Mouse (Mus musculus): ENCODE data around the gene March9.

DNA sequence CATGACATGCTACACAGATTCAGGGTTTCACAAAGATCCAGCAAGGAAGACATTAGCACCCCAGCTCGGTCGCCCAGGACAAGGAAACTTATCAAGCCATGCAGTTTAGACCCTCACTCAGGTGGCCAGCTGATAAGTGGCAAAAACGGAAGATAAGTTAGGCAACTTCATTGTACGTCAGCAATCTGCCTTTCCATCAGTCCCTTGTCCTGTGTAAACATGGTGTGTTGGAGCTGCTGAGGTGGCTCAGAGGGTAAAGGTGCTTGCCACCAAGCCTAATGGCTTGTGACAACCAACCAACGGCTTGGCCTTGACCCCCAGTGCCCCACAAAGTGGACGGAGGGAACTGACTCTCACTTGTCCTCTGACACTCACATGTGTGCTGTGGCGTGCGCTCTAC lies 40.4 kb upstream of the March9 start:
- no peak for TF ChIP-seq CTCF (conservative IDR thresholded peaks at IDR 0.05; ENCODE audit: low read length)
- TF ChIP-seq POU5F1 (IDR thresholded peaks at IDR 0.05; ENCODE audit: borderline replicate concordance, low read length): no peak

All from E14TG2a.4 (cell line).